Mouse (Mus musculus) kidney, adult 2 months (tissue): ENCODE results near the gene Maml2.

Source experiments
- CTCF ChIP-seq: fragments of 200-500 bp; conservative IDR thresholded peaks from 2 replicates; pipeline ENCODE4 v1.5.1; 2011; ENCODE audit warnings: low read depth, mild to moderate bottlenecking, control low read depth, low read length, moderate library complexity, mixed read lengths; ENCODE audit not compliant: insufficient read depth, insufficient read length
- POLR2A ChIP-seq: fragments of 200-500 bp; IDR thresholded peaks from one replicate; pipeline ENCODE4 v1.6.1; 2011; ENCODE audit warnings: low read depth, low read length, control low read depth

- TF ChIP-seq CTCF (no peak), POLR2A (no peak)
Measured at GRCm38 (mm10) chr9:13608532-13609071, 310.8 kb downstream of the Maml2 start.
